Mouse (Mus musculus) heart, postnatal 4 days (tissue): ENCODE data around the gene Nfix. TPM values are rescaled to one million over a fixed set of nuclear protein-coding genes. Genes with fewer than 3 reads are reported as not detected.

Experiments
- DNase-seq: peaks from one replicate; pipeline ENCODE4 v3.0.0; 2021
- total RNA-seq, 2 experiments: library from RNA; stranded (reverse); gene quantifications; 2 replicates each; pipeline ENCODE4 v1.2.3; 2021

Nfix gene
- total RNA-seq, 2 experiments from 2014 or later, result 189 to 211 TPM

- DNase-seq, result no peak
Observed at GRCm38 (mm10) chr8:84738266-84738665, 61.9 kb downstream of the Nfix start.

- DNase-seq, result peak; percentile 88
Observed at GRCm38 (mm10) chr8:84737608-84738007, 62.5 kb downstream of the Nfix start.

- no peak for DNase-seq
Observed at GRCm38 (mm10) chr8:84736521-84736920, 63.6 kb downstream of the Nfix start.

- DNase-seq, result peak; percentile 56
Observed at GRCm38 (mm10) chr8:84735597-84735996, 64.5 kb downstream of the Nfix start.

GRCm38 (mm10) chr8:84734680-84735079 lies 65.5 kb downstream of the Nfix start:
- DNase-seq, result no peak

- no peak for DNase-seq
Observed at GRCm38 (mm10) chr8:84733959-84734358, 66.2 kb downstream of the Nfix start.

GRCm38 (mm10) chr8:84732996-84733395 lies 67.1 kb downstream of the Nfix start:
- DNase-seq, result no peak

- peak; percentile 49 for DNase-seq
Observed at GRCm38 (mm10) chr8:84732545-84732944, 67.6 kb downstream of the Nfix start.

GRCm38 (mm10) chr8:84731371-84732177 lies 68.6 kb downstream of the Nfix start:
- no peak for DNase-seq

- peak; percentile 74 for DNase-seq
Observed at GRCm38 (mm10) chr8:84730541-84731370, 69.4 kb downstream of the Nfix start.

- DNase-seq, result peak; percentile 58
Observed at GRCm38 (mm10) chr8:84729921-84730362, 70.2 kb downstream of the Nfix start.

- no peak for DNase-seq
Observed at GRCm38 (mm10) chr8:84728474-84728873, 71.7 kb downstream of the Nfix start.

GRCm38 (mm10) chr8:84725941-84726259 lies 74.2 kb downstream of the Nfix start:
- DNase-seq, result peak; percentile 54

- no peak for DNase-seq
Observed at GRCm38 (mm10) chr8:84725246-84725940, 74.8 kb downstream of the Nfix start.

- DNase-seq, result no peak
Observed at GRCm38 (mm10) chr8:84724683-84725082, 75.5 kb downstream of the Nfix start.

- no peak for DNase-seq
Observed at GRCm38 (mm10) chr8:84723571-84723900, 76.6 kb downstream of the Nfix start.

GRCm38 (mm10) chr8:84722850-84723570 lies 77.1 kb downstream of the Nfix start, which contains the start of gene G430095P16Rik:
G430095P16Rik (plus strand) TSS chr8:84723007.
- DNase-seq, result peak; percentile 84

- DNase-seq, result no peak
Observed at GRCm38 (mm10) chr8:84722530-84722849, 77.7 kb downstream of the Nfix start.

- no peak for DNase-seq
Observed at GRCm38 (mm10) chr8:84718959-84719690, 81.0 kb downstream of the Nfix start.

GRCm38 (mm10) chr8:84718476-84718875 lies 81.7 kb downstream of the Nfix start:
- no peak for DNase-seq

- DNase-seq, result no peak
Observed at GRCm38 (mm10) chr8:84716790-84717189, 83.4 kb downstream of the Nfix start.
